Mouse (Mus musculus): ENCODE measurements at regions not wholly inside any gene's neighbourhood (a gene's known extent, or its start where the extent isn't known, plus 50 kb on each side); places are given as distances from the start of the nearest gene placed in this dataset.

DNA sequence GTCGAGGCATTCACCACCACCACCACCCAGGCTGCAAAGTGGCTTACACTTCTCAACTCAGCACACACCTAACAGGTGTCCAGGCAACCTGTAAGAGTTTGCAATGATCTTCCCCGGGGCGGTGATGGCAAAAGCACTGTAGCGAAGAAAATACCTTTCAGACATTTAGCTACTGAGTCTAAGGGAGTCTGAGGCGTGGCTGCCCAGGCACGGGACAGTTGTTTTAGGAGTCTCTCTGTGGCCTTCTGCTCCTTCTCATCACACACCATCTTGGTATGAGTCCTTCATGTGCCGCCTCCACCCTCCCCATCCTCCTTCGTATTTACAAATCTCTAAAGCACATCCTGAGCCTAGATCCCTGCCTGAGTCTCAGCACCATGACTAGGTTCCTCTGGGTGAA lies 186.0 kb downstream of the Setd4 start:
- no peak overlapping the region for H3K4me3 ChIP-seq
- no peaks in the 10 kb centered on the region for H3K27me3 ChIP-seq (ENCODE audit: control insufficient read depth, insufficient read depth, insufficient read length)
- no peak overlapping the region for H3ac ChIP-seq (ENCODE audit: control insufficient read depth, insufficient read length)
- no peaks in the 10 kb centered on the region for H3K79me2 ChIP-seq (ENCODE audit: control insufficient read depth, insufficient read depth)
- no peak for TF ChIP-seq CEBPB (IDR thresholded peaks at IDR 0.05; ENCODE audit: insufficient read depth, poor library complexity, severe bottlenecking)
- no peak for TF ChIP-seq POLR2A (IDR thresholded peaks at IDR 0.05; ENCODE audit: insufficient read length, low read depth)
- no peak for TF ChIP-seq TCF3 (IDR thresholded peaks at IDR 0.05; ENCODE audit: insufficient read length, low read depth)
- no peak for TF ChIP-seq USF1 (IDR thresholded peaks at IDR 0.05; ENCODE audit: low read depth)
- no peak for TF ChIP-seq E2F4 (IDR thresholded peaks at IDR 0.05; ENCODE audit: insufficient read depth)
- TF ChIP-seq POLR2AphosphoS2 (IDR thresholded peaks at IDR 0.05; ENCODE audit: insufficient read length, low read depth) = no peak
- TF ChIP-seq REST (IDR thresholded peaks at IDR 0.05; ENCODE audit: insufficient read depth, insufficient read length) = no peak
- TF ChIP-seq MYOD1 (IDR thresholded peaks at IDR 0.05; ENCODE audit: control insufficient read depth in 1 of 3, insufficient read length in 2 of 3, low read depth in 2 of 3) = no peak
- no peak for TF ChIP-seq MYOG (IDR thresholded peaks at IDR 0.05; ENCODE audit: control insufficient read depth in 1 of 3, insufficient read depth in 1 of 3, insufficient read length in 2 of 3, low read depth in 2 of 3)
- no peak for TF ChIP-seq SRF (IDR thresholded peaks at IDR 0.05; ENCODE audit: control insufficient read depth, insufficient read length, low read depth)
- no peak for TF ChIP-seq MAX (IDR thresholded peaks at IDR 0.05; ENCODE audit: low read depth)
- TF ChIP-seq TCF12 (IDR thresholded peaks at IDR 0.05; ENCODE audit: insufficient read depth, poor library complexity, severe bottlenecking) = no peak
- no peaks in the 10 kb centered on the region for H3K36me3 ChIP-seq (ENCODE audit: control insufficient read depth, insufficient read depth)
- H3K4me2 ChIP-seq (ENCODE audit: low read depth) = no peak overlapping the region

DNA sequence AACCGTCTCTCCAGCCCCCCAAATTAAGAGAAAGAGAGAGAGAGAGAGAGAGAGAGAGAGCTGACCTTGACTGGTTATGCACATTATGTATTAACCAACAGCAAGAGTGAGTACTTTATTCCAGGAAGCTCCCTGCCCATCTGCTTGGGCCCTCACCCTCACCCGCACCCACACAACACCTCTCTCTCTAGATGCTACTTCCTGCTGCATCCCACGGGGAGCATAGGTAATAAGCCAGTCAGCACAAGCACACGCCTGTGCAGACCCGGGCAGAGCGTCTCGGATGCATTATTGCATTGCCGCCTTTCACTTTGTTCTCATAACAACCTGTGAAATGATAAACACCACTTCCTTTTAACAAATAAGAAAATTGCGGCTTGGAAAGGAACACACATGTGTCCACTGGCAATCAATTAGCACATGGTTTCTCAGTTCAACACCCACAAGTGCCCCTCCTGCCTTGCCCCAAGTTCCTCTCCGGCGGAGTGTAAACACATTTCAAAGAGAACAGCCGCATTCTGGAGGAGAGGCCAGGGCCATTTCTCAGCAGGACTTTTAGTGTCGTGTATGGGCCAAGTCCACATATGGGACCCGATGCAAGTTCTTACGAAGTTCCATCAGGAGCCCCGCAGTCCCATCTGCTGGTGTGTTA lies 211.7 kb downstream of the Setd4 start:
- peaks cover 2% of the 10 kb centered on the region for H3K27me3 ChIP-seq (ENCODE audit: control insufficient read depth, insufficient read depth, insufficient read length)
- H3K4me2 ChIP-seq (ENCODE audit: low read depth) = no peak overlapping the region
- TF ChIP-seq POLR2AphosphoS2 (IDR thresholded peaks at IDR 0.05; ENCODE audit: insufficient read length, low read depth) (no peak), E2F4 (IDR thresholded peaks at IDR 0.05; ENCODE audit: insufficient read depth) (no peak), CEBPB (IDR thresholded peaks at IDR 0.05; ENCODE audit: insufficient read depth, poor library complexity, severe bottlenecking) (no peak), TCF12 (IDR thresholded peaks at IDR 0.05; ENCODE audit: insufficient read depth, poor library complexity, severe bottlenecking) (no peak), USF1 (IDR thresholded peaks at IDR 0.05; ENCODE audit: low read depth) (no peak), TCF3 (IDR thresholded peaks at IDR 0.05; ENCODE audit: insufficient read length, low read depth) (no peak), MAX (IDR thresholded peaks at IDR 0.05; ENCODE audit: low read depth) (no peak), POLR2A (IDR thresholded peaks at IDR 0.05; ENCODE audit: insufficient read length, low read depth) (no peak), SRF (IDR thresholded peaks at IDR 0.05; ENCODE audit: control insufficient read depth, insufficient read length, low read depth) (no peak), MYOG (IDR thresholded peaks at IDR 0.05; ENCODE audit: control insufficient read depth in 1 of 3, insufficient read depth in 1 of 3, insufficient read length in 2 of 3, low read depth in 2 of 3) (no peak), MYOD1 (IDR thresholded peaks at IDR 0.05; ENCODE audit: control insufficient read depth in 1 of 3, insufficient read length in 2 of 3, low read depth in 2 of 3) (no peak), REST (IDR thresholded peaks at IDR 0.05; ENCODE audit: insufficient read depth, insufficient read length) (no peak)
- no peaks in the 10 kb centered on the region for H3K79me2 ChIP-seq (ENCODE audit: control insufficient read depth, insufficient read depth)
- H3ac ChIP-seq (ENCODE audit: control insufficient read depth, insufficient read length) = no peak overlapping the region
- H3K36me3 ChIP-seq (ENCODE audit: control insufficient read depth, insufficient read depth) = no peaks in the 10 kb centered on the region
- no peak overlapping the region for H3K4me3 ChIP-seq

DNA sequence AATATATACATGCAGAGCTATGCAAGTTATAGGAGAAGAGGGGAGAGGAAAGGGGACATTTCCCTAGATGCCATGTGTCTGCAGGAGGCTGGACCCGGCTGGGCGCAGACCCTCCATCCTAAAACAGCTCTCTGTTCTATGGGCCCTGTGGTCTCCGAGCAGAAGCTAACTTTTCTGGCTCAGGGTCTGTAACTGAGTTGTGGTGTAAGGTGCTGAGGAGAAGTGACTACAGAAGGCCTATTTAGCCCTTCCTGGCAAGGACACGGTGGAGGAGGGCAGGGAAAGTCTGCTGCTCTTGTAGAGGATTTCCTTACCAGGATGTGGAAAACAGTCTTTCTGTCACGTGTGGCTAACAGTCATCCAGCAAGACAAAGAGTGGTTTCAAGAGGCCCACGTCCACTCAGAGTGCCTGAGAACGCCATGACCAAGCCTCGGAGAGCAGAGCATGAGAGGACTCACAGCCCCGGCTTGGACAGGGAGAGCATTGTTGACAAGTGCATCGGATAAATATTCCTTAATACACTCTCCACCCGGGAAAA lies 216.2 kb downstream of the Setd4 start:
- Histone ChIP-seq H3K79me2 (ENCODE audit: control insufficient read depth, insufficient read depth) (no peaks in the 10 kb centered on the region), H3K4me3 (no peak overlapping the region), H3K27me3 (ENCODE audit: control insufficient read depth, insufficient read depth, insufficient read length) (no peaks in the 10 kb centered on the region), H3K36me3 (ENCODE audit: control insufficient read depth, insufficient read depth) (no peaks in the 10 kb centered on the region), H3K4me2 (ENCODE audit: low read depth) (no peak overlapping the region), H3ac (ENCODE audit: control insufficient read depth, insufficient read length) (no peak overlapping the region)
- TF ChIP-seq TCF3 (IDR thresholded peaks at IDR 0.05; ENCODE audit: insufficient read length, low read depth) = no peak
- TF ChIP-seq TCF12 (IDR thresholded peaks at IDR 0.05; ENCODE audit: insufficient read depth, poor library complexity, severe bottlenecking) = no peak
- TF ChIP-seq POLR2A (IDR thresholded peaks at IDR 0.05; ENCODE audit: insufficient read length, low read depth) = no peak
- TF ChIP-seq USF1 (IDR thresholded peaks at IDR 0.05; ENCODE audit: low read depth) = no peak
- TF ChIP-seq CEBPB (IDR thresholded peaks at IDR 0.05; ENCODE audit: insufficient read depth, poor library complexity, severe bottlenecking) = no peak
- no peak for TF ChIP-seq MYOG (IDR thresholded peaks at IDR 0.05; ENCODE audit: control insufficient read depth in 1 of 3, insufficient read depth in 1 of 3, insufficient read length in 2 of 3, low read depth in 2 of 3)
- no peak for TF ChIP-seq SRF (IDR thresholded peaks at IDR 0.05; ENCODE audit: control insufficient read depth, insufficient read length, low read depth)
- TF ChIP-seq MAX (IDR thresholded peaks at IDR 0.05; ENCODE audit: low read depth) = no peak
- TF ChIP-seq REST (IDR thresholded peaks at IDR 0.05; ENCODE audit: insufficient read depth, insufficient read length) = no peak
- no peak for TF ChIP-seq MYOD1 (IDR thresholded peaks at IDR 0.05; ENCODE audit: control insufficient read depth in 1 of 3, insufficient read length in 2 of 3, low read depth in 2 of 3)
- TF ChIP-seq POLR2AphosphoS2 (IDR thresholded peaks at IDR 0.05; ENCODE audit: insufficient read length, low read depth) = no peak
- no peak for TF ChIP-seq E2F4 (IDR thresholded peaks at IDR 0.05; ENCODE audit: insufficient read depth)

DNA sequence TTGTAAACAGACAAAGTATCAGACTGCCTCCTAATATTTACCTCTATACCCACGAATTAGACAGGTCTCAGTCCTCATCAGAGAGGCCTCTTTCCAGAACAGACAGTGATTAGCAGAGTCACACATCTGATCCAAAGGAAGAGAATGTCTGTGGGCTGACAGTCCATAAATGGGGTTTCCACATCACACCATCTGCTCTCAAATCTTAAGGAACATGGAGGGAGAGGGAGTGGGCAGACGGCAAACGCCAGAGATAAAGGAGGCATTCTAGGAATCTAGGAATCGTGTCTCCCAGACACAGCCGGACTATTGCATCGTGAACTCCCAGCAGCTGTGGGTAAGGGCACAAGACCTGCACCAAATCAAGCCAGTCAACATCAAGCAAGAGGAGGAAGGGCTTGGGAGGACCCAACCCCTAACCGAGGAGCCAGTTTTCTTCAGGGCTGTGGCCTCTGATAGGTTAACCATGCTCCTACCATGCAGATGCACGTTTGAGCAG lies 219.8 kb downstream of the Setd4 start:
- Histone ChIP-seq H3K36me3 (ENCODE audit: control insufficient read depth, insufficient read depth) (no peaks in the 10 kb centered on the region), H3K27me3 (ENCODE audit: control insufficient read depth, insufficient read depth, insufficient read length) (no peaks in the 10 kb centered on the region), H3K79me2 (ENCODE audit: control insufficient read depth, insufficient read depth) (no peaks in the 10 kb centered on the region), H3K4me2 (ENCODE audit: low read depth) (no peak overlapping the region), H3K4me3 (no peak overlapping the region), H3ac (ENCODE audit: control insufficient read depth, insufficient read length) (no peak overlapping the region)
- TF ChIP-seq POLR2AphosphoS2 (IDR thresholded peaks at IDR 0.05; ENCODE audit: insufficient read length, low read depth) = no peak
- no peak for TF ChIP-seq POLR2A (IDR thresholded peaks at IDR 0.05; ENCODE audit: insufficient read length, low read depth)
- TF ChIP-seq MAX (IDR thresholded peaks at IDR 0.05; ENCODE audit: low read depth) = no peak
- TF ChIP-seq CEBPB (IDR thresholded peaks at IDR 0.05; ENCODE audit: insufficient read depth, poor library complexity, severe bottlenecking) = no peak
- peak in 2 of 3 experiments; percentile 21 to 64 for TF ChIP-seq MYOD1 (IDR thresholded peaks at IDR 0.05; ENCODE audit: control insufficient read depth in 1 of 3, insufficient read length in 2 of 3, low read depth in 2 of 3)
- TF ChIP-seq USF1 (IDR thresholded peaks at IDR 0.05; ENCODE audit: low read depth) = no peak
- TF ChIP-seq E2F4 (IDR thresholded peaks at IDR 0.05; ENCODE audit: insufficient read depth) = no peak
- peak in 2 of 3 experiments; percentile 2 to 84 for TF ChIP-seq MYOG (IDR thresholded peaks at IDR 0.05; ENCODE audit: control insufficient read depth in 1 of 3, insufficient read depth in 1 of 3, insufficient read length in 2 of 3, low read depth in 2 of 3)
- peak; percentile 54 for TF ChIP-seq SRF (IDR thresholded peaks at IDR 0.05; ENCODE audit: control insufficient read depth, insufficient read length, low read depth)
- no peak for TF ChIP-seq REST (IDR thresholded peaks at IDR 0.05; ENCODE audit: insufficient read depth, insufficient read length)
- peak; percentile 18 for TF ChIP-seq TCF12 (IDR thresholded peaks at IDR 0.05; ENCODE audit: insufficient read depth, poor library complexity, severe bottlenecking)
- TF ChIP-seq TCF3 (IDR thresholded peaks at IDR 0.05; ENCODE audit: insufficient read length, low read depth) = peak; percentile 32
